Mouse (Mus musculus) intestine, embryonic 16.5 days (tissue): ENCODE results near the gene Kansl3. TPM values are rescaled to one million over a fixed set of nuclear protein-coding genes. Genes with fewer than 3 reads are reported as not detected.

Experiments used
- ATAC-seq: fragments of 200-750 bp; cut with Nextera tagmentation; 2 replicates; pipeline ENCODE4 v1.8.0; 2017; ENCODE audit warnings: moderate TSS enrichment, moderate library complexity
- H3K27ac ChIP-seq: fragments of 300-500 bp; sonication (generic); 2 replicates; pipeline ENCODE4 v1.5.1; 2014; ENCODE audit warnings: mild to moderate bottlenecking, low read length
- H3K27me3 ChIP-seq: fragments of 300-500 bp; sonication (generic); replicated peaks from 2 replicates; pipeline ENCODE4 v1.6.1; 2014; ENCODE audit warnings: low read length, control low read depth, mixed read lengths; ENCODE audit not compliant: control insufficient read depth, insufficient read depth
- H3K36me3 ChIP-seq: fragments of 300-500 bp; sonication (generic); 2 replicates; pipeline ENCODE4 v1.6.1; 2014; ENCODE audit warnings: low read length, control low read depth; ENCODE audit not compliant: control insufficient read depth, insufficient read depth
- H3K4me1 ChIP-seq: fragments of 300-500 bp; sonication (generic); 2 replicates; pipeline ENCODE4 v1.6.1; 2014; ENCODE audit warnings: low read length, control low read depth, mixed read lengths; ENCODE audit not compliant: control insufficient read depth, insufficient read depth
- H3K4me2 ChIP-seq: fragments of 300-500 bp; sonication (generic); 2 replicates; pipeline ENCODE4 v1.6.1; 2014; ENCODE audit warnings: low read depth, low read length, control low read depth
- H3K4me3 ChIP-seq: fragments of 300-500 bp; sonication (generic); 2 replicates; pipeline ENCODE4 v1.5.1; 2014; ENCODE audit warnings: mild to moderate bottlenecking, low read length
- H3K9ac ChIP-seq: fragments of 300-500 bp; sonication (generic); 2 replicates; pipeline ENCODE4 v1.6.1; 2014; ENCODE audit warnings: low read depth, low read length
- H3K9me3 ChIP-seq: fragments of 300-500 bp; sonication (generic); 2 replicates; pipeline ENCODE4 v1.6.1; 2016; ENCODE audit warnings: low read length, control low read depth; ENCODE audit not compliant: control insufficient read depth
- WGBS: fragments of 180-500 bp; shearing (Covaris S2); extraction: QIAGEN DNeasy Blood & Tissue Kit; methylation state at CpG from one replicate; pipeline ENCODE4 v1.1.7; 2014; 5-methylcytosine and 5-hydroxymethylcytosine counted together
- polyA plus RNA-seq: library from polyadenylated mRNA; unstranded; fragments of >200 nt; fragmentation: Nextera tagmentation; extraction: Ambion mirVana; gene quantifications from 2 replicates; pipeline ENCODE4 v1.2.1, GENCODE M21; 2015

Kansl3 gene
- 33.3 and 33.8 TPM in 2 replicates for polyA plus RNA-seq

DNA sequence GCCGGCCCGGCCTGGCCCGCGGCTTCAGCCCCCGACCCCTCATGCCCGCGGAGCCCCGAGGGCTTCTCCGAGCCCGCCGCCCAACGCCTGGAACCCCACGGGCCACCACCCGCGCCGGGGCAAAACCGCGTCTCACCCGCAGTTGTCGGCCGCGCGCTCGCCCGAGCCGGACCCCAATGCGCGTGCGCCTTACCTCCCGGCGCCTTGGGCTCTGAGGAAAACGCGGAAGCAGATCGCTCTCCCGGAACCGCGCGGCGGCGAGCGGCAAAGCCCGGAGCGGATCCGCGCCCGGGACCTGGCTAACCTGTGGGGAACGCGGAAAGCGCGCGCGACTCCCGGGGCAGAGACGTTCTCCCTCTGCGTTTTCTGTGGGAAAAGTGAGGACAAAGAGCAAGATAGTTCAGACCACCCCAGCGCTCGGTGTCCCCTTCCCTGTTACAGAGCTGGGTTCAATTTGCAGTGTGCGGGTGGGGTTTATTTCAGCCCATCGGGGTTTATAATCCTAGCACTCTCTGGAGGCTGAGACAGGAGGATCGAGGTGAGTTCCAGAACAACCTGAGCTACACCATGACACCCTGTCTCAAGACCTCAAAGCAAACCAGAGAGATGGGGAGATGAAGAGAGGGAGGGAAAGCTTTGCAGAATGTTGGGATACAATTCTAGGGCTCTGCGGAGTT lies at the start of gene Kansl3:
Kansl3 (minus strand) TSS at position 213 of the 677 bp plus-strand sequence.
- H3K9me3 ChIP-seq = no peaks in the 10 kb centered on the region
- peak within 1 kb of the TSS; percentile 92 for H3K4me3 ChIP-seq
- peak within 1 kb of the TSS; percentile 97 for H3K9ac ChIP-seq
- no peaks in the 10 kb centered on the region for H3K27me3 ChIP-seq
- H3K4me2 ChIP-seq = peak within 1 kb of the TSS; percentile 77
- H3K27ac ChIP-seq = peak within 1 kb of the TSS; percentile 79
- H3K36me3 ChIP-seq = no peaks in the 10 kb centered on the region; the same call in 1 of the 2 replicates
- peak; percentile 86 for ATAC-seq
- peaks cover 13% of the 10 kb centered on the region for H3K4me1 ChIP-seq
- 3% methylated on average over 61 of the region's 61 CpGs for WGBS

DNA sequence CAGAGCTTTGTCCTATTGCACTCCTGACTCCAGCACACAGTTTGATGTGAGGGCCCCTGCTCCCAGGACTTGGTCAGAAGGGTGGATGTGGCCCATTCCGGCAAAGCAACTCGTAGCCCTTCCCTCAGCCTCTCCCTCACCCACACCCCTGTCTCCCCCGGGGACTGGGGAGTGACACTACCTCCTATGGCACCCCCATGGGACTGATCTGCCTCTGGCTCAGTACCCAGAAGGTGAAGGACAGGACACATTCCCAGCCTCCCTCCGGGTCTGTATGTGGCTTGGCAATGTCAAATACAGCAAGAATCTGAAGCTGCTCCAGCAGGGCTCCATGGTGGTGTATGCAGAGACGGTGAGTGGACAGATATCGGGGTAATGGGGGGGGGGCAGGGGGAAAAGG lies 35.5 kb upstream of the Kansl3 start:
- WGBS = 76% methylated on average over 6 of the region's 6 CpGs
- no peaks in the 10 kb centered on the region for H3K4me1 ChIP-seq
- H3K9me3 ChIP-seq = no peaks in the 10 kb centered on the region
- H3K4me3 ChIP-seq = no peak overlapping the region
- H3K27me3 ChIP-seq = no peaks in the 10 kb centered on the region
- no peak overlapping the region for H3K9ac ChIP-seq
- H3K4me2 ChIP-seq = no peak overlapping the region
- ATAC-seq = no peak
- no peak overlapping the region for H3K27ac ChIP-seq
- H3K36me3 ChIP-seq = no peaks in the 10 kb centered on the region

DNA sequence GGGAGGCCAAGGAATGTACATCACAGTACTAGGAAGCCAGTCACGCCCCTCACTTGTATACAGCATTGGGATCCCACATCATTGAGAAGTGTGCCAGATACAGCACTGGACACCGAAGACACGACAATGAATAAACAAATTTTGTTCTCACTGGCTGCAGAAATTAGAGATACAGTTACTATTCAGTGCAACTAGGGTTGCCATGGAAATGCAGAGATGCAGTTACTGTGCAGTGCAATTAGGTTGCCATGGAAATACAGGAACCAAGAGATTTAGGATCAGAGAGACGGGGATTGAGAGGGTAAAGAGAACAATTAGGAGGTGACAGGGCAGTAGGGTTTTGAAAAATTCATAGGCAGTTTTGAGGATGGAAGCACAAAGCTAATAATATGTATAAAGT lies 32.5 kb upstream of the Kansl3 start:
- no peaks in the 10 kb centered on the region for H3K4me1 ChIP-seq
- H3K4me2 ChIP-seq = no peak overlapping the region
- H3K4me3 ChIP-seq = no peak overlapping the region
- no peaks in the 10 kb centered on the region for H3K9me3 ChIP-seq
- H3K27ac ChIP-seq = no peak overlapping the region
- H3K9ac ChIP-seq = no peak overlapping the region
- 54% methylated on average over 4 of the region's 4 CpGs for WGBS
- H3K36me3 ChIP-seq = no peaks in the 10 kb centered on the region
- ATAC-seq = no peak
- no peaks in the 10 kb centered on the region for H3K27me3 ChIP-seq

DNA sequence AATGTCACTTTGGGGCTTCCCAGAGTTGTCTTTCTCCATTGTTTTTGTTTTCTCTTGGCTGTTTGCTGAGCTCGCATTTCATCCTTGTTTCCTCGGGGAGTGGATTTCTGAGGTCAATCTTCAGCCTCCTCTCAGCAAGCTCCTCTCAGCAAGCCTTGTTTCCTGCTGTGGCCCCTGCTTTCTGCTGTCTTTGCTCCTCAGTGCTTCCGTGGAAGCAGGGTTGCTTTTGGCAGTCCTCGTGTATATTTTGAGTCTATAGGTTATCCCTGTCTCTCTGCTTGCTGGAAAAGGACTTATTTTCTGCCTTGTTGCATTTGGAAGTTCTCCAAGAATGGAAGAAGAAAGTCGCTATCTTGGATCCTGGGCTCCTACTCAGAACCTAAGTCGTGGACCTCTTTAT lies 28.1 kb upstream of the Kansl3 start:
- H3K27me3 ChIP-seq = no peaks in the 10 kb centered on the region
- WGBS = 25% methylated on average over 6 of the region's 6 CpGs
- no peaks in the 10 kb centered on the region for H3K4me1 ChIP-seq
- H3K27ac ChIP-seq = no peak overlapping the region
- ATAC-seq = no peak
- no peaks in the 10 kb centered on the region for H3K9me3 ChIP-seq
- no peaks in the 10 kb centered on the region for H3K36me3 ChIP-seq
- no peak overlapping the region for H3K4me2 ChIP-seq
- H3K9ac ChIP-seq = no peak overlapping the region
- H3K4me3 ChIP-seq = no peak overlapping the region

DNA sequence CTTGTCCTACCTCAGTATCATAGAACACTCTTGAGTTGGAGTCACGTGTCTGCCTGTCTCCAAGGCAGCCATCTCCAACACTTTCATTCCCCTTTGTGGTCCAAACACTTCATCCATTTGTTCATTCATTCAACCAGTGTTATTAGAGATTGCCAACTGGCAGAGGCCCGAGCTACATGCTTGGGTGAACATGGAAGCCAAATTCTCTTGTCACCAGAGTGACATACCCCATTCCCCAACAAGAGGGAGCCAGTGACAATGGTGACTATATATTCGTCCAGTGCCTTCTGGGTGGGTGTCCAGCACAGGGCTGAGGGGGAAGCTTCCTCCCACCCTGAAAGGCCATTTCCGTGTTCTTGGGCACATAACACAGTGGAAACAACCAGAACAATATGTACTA lies 10.6 kb upstream of the Kansl3 start:
- Histone ChIP-seq H3K4me2 (no peak overlapping the region), H3K9ac (no peak overlapping the region), H3K27me3 (no peaks in the 10 kb centered on the region), H3K27ac (no peak overlapping the region), H3K9me3 (no peaks in the 10 kb centered on the region), H3K4me3 (no peak overlapping the region), H3K4me1 (no peaks in the 10 kb centered on the region), H3K36me3 (no peaks in the 10 kb centered on the region)
- WGBS = 77% methylated on average over 4 of the region's 4 CpGs
- ATAC-seq = no peak

DNA sequence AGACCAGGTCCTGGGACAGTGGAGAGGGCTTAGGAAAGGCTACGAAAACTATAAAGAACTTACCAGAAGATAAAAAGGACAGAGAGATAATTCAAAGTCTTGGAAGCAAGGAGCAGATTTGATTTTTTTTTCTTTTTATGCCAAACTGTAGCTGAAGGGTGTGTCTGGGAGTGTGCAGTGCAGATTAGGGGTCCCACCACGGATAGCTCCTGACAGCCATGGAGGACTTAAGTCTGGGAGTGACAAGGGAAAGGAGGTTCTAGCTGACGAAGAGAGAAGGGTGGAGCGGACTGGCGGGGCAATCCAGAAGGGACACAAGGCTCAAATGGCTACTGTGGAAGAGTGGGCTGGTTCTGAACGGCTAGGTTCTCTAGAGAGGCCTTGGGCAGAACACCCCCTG lies 9.9 kb upstream of the Kansl3 start:
- no peak for ATAC-seq
- Histone ChIP-seq H3K27me3 (no peaks in the 10 kb centered on the region), H3K4me1 (no peaks in the 10 kb centered on the region), H3K27ac (no peak overlapping the region), H3K36me3 (no peaks in the 10 kb centered on the region), H3K4me3 (no peak overlapping the region), H3K9me3 (no peaks in the 10 kb centered on the region), H3K4me2 (no peak overlapping the region), H3K9ac (no peak overlapping the region)
- 70% methylated on average over 6 of the region's 6 CpGs for WGBS

DNA sequence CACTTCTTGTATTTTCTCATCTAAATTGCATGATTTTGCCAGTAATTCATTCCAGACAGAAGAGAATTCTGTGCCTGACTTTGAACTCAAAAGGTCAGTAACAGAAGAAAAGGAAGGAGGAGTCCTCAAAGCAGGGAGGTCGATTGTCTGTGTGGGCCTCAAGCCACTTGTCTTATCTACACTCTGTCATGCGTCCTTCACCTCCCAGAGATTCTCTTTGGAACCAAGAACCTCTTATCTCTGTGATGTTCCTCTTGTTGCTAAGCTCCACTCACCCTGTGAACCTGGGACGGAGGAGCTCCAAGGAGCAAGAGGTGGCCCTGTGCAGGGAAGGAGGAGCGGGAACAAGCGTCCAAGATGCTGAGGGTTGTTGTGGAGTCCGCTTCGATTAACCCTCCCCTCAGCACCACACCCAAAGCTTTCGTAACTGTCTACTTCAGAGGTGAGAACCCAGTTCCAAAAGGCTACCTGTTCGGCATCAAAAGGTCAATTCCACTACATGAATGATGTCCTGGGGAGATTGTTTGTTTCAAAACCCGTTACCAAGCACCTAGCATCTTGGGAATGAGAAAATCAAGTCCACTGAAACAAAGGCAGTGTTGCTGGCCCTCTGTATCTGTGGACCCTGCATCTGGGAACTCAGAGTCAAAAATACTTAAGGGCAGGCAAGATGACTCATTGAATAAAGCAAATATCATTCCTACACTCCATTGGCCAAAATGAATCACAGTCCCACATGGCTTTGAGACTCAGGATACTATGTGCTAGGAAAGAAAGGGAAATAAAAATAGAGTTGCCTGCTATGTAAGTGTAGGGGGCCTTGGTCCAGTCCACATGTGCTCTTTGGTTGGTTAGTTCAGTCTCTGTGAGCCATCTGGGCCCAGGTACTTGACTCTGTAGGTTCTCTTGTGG lies 3.2 kb upstream of the Kansl3 start, which contains the start of gene Fer1l5:
Fer1l5 (plus strand) TSS at position 358 of the 912 bp plus-strand sequence.
- H3K36me3 ChIP-seq = no peaks in the 10 kb centered on the region; the same call in 1 of the 2 replicates
- no peak within 1 kb of the TSS for H3K4me2 ChIP-seq
- no peaks in the 10 kb centered on the region for H3K9me3 ChIP-seq
- H3K27me3 ChIP-seq = no peaks in the 10 kb centered on the region
- ATAC-seq = no peak
- H3K4me3 ChIP-seq = no peak within 1 kb of the TSS
- H3K9ac ChIP-seq = no peak within 1 kb of the TSS
- H3K4me1 ChIP-seq = peaks cover 9% of the 10 kb centered on the region
- 77% methylated on average over 10 of the region's 10 CpGs for WGBS
- no peak within 1 kb of the TSS for H3K27ac ChIP-seq

DNA sequence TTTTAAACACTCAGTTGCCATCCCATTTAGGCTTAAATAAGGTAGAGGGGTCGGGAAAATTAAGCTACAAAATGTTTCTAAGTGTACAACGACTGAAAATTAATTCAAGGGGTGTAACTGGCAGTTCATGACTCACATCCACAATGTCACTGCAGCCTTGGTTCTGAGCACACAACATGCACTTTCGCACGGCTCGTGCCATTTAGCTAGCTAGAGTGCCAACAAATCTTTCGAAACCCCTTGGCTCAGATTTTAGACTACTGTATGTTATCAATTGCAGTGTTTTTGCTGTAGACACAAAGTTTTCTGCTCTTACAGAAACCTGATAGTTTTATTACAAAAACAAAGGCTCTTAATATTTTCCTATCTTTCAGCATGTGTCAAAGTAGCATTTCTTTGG lies 1.9 kb upstream of the Kansl3 start:
- H3K9ac ChIP-seq = no peak overlapping the region
- 83% methylated on average over 6 of the region's 6 CpGs for WGBS
- no peak for ATAC-seq
- H3K27ac ChIP-seq = no peak overlapping the region
- no peak overlapping the region for H3K4me3 ChIP-seq
- H3K4me2 ChIP-seq = no peak overlapping the region
- H3K36me3 ChIP-seq = no peaks in the 10 kb centered on the region; the same call in 1 of the 2 replicates
- H3K4me1 ChIP-seq = peaks cover 13% of the 10 kb centered on the region
- no peaks in the 10 kb centered on the region for H3K27me3 ChIP-seq
- no peaks in the 10 kb centered on the region for H3K9me3 ChIP-seq

DNA sequence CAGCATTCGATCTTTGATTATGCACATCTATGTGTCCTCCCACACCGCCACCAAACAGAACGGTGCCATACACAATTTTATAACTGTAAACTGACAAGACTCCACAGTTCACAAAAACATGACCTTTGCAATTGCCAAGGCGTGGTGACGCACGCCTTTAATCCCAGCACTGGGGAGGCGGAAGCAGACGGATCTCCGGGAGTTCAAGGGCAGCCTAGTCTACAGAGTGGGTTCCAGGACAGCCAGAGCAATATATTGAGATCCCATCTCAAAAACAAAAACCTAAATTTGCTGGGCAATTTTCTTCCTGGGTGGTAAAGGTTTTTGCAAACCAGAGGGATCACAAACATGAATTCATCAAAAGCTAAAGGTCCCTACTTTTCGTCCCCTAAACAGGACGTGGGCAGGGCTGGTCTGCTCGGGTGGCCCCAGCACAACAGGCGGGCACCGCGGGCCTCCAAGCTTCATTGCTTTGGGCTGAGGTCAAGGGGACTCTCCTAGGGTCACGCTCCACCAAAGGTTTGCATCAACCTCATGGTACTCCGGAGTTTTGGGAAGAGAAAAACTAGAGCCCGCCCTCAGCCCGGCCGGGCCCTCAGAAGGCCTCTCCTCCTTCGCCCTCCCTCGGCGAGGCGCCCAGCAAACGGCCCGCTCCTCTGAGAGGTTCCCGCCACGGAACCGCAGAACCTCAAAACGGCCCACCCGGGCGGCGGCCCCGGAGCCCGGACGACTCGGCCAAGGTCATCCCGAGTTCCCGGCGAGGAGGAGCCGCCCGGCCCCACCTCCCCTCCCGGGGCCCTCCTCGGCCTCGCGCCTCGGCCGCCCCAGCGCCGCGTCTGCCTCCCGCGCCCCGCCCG lies 641 bp downstream of the Kansl3 start:
- peak overlapping the region; percentile 79 for H3K27ac ChIP-seq
- ATAC-seq = peak; percentile 90
- H3K9ac ChIP-seq = peak overlapping the region; percentile 97
- H3K4me2 ChIP-seq = peak overlapping the region; percentile 69
- no peaks in the 10 kb centered on the region for H3K27me3 ChIP-seq
- H3K4me3 ChIP-seq = peak overlapping the region; percentile 92
- peaks cover 13% of the 10 kb centered on the region for H3K4me1 ChIP-seq
- 4% methylated on average over 45 of the region's 55 CpGs for WGBS
- no peaks in the 10 kb centered on the region; the same call in 1 of the 2 replicates for H3K36me3 ChIP-seq
- no peaks in the 10 kb centered on the region for H3K9me3 ChIP-seq
